Mouse (Mus musculus) neutrophil, adult 5-6 weeks (primary cell): Measurements from ENCODE around the gene Zdhhc25. TPM values are rescaled to one million over a fixed set of nuclear protein-coding genes. Genes with fewer than 3 reads are reported as not detected.

ENCODE experiments used
- ATAC-seq: fragments of 151-379, 151-347 bp; 2 replicates; pipeline ENCODE4 v1.8.0; 2017; ENCODE audit warnings: mild to moderate bottlenecking, moderate TSS enrichment; ENCODE audit not compliant: insufficient number of reproducible peaks, poor library complexity, low FRiP score, severe bottlenecking; ENCODE audit errors: extremely low read depth
- total RNA-seq: library from RNA; stranded (forward); fragments of 200-1000 nt; gene quantifications from 2 replicates; pipeline ENCODE4 v1.2.3, GENCODE M21; 2017

Zdhhc25 gene
- total RNA-seq, 1 experiment from 2014 or later: not detected

DNA sequence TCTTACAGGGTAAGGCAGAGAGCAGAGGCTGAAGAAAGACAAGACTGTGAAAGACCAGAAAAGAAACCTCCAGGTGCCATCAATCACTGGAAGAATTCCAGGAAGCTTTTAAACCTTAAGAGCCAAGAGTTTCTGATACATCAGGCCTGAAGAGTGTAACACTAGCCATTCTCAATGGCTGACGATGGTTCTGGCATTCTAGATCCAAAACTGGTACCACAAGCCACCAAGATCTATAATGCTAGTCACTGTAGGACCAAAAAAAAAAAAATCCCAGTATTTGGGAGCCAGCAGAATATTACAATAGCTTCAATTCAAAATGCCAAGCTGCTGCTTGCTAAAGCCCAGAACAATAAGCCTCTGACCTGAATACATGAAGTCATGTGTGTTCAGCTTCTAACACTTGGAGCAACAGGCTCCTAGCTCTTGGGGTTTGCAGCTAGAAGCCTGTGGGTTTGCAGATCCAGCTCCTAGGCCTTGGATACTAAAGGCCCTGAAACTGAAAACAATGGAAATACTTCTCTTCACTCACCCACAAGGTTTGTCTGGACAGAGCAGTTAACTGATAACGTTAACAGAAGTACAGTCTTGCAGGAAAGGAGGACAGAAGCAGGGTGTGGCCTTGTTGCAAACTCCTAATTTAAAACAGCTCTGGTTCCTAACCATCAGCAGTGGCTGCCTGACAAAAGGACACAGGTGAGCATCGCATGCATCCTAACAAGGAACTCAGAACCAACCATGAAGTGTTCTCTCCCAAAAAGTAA lies 25.4 kb downstream of the Zdhhc25 start:
- ATAC-seq: no peak

GRCm38 (mm10) chr15:88626886-88627488 lies 26.9 kb downstream of the Zdhhc25 start:
- ATAC-seq: no peak

GRCm38 (mm10) chr15:88628801-88629356 lies 28.8 kb downstream of the Zdhhc25 start:
- no peak for ATAC-seq

DNA sequence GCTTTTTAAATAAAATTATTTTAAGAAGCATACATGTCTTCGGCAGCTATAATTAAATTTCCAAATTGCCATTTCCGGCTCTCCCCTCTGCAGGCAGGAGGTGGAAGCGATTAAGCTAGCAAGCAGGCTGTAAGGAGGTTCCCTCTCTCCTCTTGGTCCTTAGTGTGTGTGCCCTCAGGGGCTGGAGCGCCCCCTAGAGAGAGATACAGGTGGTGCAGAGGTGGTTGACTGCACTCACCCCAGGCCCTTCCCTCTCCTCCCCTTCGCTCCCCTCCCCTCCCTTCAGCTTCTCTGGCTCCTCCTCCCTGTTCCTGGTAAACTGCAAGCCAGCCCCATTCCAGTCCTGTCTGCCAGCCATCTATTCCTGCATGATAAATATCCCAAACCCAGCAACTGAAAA lies 35.1 kb downstream of the Zdhhc25 start:
- no peak for ATAC-seq

DNA sequence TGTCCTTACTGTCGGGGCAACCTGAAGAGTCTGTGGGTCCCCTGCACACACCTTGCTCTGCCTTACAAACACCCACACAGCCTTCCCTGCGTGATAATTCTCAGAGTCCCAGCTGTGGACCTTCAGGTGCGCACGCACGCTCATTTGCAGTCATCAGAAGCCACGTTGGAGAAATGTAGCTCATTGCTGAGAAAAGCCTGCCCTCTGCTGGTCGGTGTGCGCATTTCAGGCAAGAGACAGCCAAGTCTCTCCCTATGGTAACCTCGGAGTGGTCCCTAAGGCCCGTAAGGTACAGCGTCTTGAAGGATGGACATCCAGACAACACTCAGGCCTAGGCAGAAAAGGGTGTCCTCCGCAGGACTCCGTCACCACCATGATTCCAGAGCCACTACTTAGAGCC lies 50.9 kb downstream of the Zdhhc25 start:
- no peak for ATAC-seq

Other genes with a start within 250 kb of the Zdhhc25 start
- gene Brd1, start 133.9 kb downstream of the Zdhhc25 start, total RNA-seq: 98.1 and 105 TPM in 2 replicates
- gene Zbed4, start 151.4 kb downstream of the Zdhhc25 start, total RNA-seq: 27.8 and 30.8 TPM in 2 replicates
- 9.1 and 11.4 TPM in 2 replicates for gene Alg12, start 219.0 kb downstream of the Zdhhc25 start, total RNA-seq
- 30.3 and 31.9 TPM in 2 replicates for gene Creld2, start 219.3 kb downstream of the Zdhhc25 start, total RNA-seq